Mouse (Mus musculus) testis, postnatal 14 days (tissue): ENCODE results near the gene Pan3.
A peak's percentile ranks its signal among the peaks of the same experiment; 100 is the strongest.

Experiments
- DNase-seq: peaks from one replicate; pipeline ENCODE4 v3.0.0; 2021; ENCODE audit warnings: low spot score

The Pan3 gene

DNA sequence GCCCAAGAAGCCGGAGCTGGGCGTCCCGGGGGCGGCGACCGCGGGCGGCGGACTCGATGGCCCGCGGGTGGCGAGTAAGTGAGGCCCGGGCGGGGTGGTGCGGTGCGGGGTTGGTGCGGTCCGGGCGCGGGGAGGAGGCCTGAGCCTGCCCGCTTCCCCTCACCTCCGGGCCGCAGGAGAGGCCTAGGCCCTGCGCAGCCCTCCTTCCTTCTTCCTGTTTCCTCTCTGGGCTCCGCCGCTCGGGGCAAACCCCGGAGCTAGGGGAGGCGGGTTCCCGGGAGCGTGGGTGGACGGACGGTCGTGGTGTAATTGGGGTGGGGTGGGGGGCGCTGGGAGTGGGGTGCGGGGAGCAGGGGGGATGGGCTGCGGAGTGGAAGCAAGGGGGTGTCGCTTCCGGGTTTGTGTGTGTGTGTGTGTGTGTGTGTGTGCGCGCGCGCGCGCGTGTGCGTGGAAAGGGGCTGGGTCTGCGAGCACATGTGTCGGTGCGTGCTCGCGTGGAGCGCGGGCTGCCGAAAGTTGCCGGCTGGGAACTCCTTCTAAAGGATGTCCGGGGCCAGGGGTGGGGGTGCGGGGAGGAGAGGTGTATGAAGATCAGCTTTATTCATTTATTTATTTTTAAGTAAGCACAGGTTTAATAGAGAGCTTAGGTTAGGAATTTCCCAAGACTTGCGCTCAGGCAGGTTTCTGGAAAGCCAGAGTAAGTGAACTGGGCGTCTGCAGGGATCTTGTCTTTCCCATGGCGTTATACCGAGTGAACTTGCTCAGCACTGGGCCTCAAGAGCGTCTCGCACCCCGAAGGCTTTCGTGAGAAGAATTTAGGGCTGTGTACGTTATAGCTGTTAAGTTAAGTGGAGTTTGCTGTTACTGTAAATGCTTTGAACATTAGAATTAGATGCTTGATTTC lies 1.2 kb downstream of the Pan3 start:
- DNase-seq: peak; percentile 83

DNA sequence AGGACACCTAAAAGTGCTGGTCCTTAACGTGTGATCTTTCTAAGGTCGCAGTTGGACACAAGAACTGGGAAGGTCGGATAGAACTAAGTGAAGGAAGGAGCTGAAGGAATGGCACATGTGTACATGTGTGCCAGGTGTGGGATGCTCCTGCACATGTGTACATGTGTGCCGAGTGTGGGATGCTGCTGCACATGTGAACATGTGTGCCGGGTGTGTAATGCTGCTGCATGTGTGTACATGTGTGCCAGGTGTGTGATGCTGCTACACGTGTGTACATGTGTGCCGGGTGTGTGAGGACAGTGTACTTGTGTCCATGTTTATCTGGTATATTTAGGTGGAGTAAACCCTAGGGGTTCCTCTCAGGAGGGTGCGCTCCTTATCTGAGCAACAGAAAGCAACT lies 3.0 kb downstream of the Pan3 start:
- DNase-seq: no peak

DNA sequence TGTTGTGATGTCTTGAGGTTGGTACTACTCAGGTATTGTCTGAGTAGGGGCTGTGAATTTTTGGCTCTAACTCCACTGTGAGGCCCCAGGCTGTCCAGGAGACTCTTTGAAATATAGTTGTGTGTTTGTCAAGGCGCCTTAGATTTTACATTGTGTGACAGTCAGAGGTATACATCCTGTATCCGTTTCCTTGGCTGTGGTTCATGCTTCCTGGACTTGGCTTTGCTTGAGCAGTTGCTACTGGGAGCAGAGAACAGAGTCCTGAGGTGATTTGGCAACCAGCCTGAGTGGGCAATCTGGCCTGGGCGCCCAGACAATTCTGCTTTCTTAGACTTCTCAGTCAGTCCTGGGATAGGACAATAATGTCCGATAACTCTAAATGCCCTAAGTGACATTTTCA lies 5.3 kb downstream of the Pan3 start:
- no peak for DNase-seq

DNA sequence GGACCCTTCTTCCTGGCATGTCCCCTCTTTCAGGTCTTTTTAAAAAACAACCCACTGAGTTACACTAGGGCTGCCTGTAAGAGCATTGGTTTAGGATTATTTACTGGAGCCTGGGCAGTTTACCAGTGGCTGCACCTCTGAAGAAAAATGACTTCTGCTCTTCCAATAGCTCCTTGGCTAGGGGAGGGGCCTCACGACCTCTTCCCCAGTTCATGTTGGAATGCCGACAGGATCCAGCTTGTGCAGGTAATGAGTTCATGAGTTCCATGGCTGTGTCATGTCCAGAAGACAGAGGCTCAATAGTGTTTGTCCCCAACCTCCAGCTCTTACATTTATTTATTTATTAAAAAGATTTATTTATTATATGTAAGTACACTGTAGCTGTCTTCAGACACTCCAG lies 5.8 kb downstream of the Pan3 start:
- no peak for DNase-seq

DNA sequence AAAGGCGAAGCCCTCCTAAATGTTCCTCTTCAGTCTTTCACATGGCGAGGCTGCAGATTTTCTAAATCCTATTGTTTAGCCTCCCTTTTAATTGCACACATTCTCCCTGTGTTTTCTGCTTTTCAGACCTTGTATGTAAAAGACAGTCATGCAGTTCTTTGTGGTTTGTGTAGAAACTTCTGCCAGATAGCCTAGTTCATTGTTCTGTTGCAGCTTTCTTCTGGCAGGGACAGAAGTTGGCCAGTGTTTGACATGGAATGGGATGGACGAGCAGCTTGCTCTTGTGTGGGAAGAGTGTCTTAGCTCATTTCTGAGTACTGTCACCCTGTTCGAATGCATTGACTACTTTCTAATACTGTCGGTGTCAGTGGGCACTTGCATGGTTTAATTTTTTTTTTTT lies 6.5 kb downstream of the Pan3 start:
- DNase-seq: no peak

DNA sequence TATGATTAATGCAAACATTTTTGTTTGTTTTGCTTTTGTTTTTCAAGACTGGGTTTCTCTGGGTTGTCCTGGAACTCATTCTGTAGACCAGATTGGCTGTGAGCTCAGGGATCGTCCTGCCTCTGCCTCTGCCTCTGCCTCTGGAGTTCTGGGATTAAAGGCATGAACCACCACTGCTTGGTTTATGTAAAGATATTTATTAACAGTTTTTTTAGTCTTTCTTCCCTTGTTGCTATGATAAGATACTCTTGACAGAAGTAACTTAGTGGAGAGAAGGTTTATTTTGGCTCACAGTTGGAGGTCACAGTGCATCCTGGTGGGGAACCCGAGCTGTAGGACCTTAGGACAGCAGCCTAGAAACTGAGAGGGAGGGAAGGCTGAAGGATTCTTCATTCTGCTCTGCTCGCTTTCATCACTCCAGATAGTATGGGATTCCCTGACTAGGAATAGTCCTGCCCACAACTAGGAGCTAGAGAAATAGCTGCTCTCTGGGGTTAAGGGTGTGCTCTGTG lies 11.1 kb downstream of the Pan3 start:
- DNase-seq: no peak

DNA sequence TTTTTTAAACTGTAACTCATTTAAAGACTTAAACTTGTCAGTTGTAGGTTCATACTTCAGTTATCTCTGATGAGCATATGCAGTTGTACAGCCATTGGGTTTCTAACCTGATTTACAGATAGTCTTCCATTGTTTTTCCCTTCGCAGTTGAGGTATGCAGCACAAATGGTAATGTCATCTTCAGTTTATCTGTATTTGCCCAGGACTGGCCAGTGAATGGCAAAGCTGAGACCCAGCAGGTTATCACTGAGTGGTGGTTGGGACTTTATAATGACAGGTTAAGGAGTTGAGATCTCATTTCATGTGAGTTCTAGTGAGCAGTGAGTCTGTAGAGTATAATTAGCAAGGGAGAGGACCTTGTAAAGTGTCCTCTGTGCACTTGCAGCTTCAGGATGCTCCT lies 12.0 kb downstream of the Pan3 start:
- DNase-seq: no peak

DNA sequence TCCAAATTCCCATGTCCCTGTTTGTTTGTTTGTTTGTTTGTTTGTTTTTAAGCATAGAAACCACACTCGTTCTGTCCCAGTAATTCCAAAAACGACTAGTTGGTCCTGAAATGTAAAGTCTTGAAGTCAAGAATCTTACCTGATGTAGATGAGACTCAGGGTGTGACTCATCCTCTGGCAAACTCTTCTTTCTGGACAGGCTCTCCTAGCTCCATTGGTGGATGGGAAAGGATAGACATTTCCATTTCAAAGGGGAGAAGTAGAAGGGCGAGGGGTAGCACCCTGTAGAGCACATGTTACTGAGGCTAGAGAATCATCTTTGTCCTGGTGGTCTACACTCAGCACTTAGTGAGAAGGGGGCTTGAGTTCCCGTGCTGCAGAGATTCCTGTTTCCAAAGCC lies 12.8 kb downstream of the Pan3 start:
- DNase-seq: no peak

DNA sequence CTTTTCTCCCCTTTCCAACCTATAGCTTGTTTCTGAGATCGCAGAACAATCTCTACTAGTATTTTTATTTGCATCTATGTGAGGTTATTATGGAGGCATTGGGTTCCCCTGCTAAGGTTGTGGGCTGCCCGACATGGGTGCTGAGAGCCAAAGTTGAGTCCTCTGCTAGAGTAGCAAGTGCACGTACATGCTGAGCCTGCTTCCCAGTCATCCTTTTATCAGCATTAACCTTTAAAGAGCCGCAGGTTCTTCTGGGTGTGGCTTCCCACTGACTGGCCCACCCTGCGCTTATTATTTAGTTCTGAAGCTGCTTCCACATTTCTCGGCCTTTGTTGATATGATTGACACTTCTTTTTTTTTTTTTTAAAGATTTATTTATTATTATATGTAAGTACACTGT lies 14.3 kb downstream of the Pan3 start:
- DNase-seq: no peak

DNA sequence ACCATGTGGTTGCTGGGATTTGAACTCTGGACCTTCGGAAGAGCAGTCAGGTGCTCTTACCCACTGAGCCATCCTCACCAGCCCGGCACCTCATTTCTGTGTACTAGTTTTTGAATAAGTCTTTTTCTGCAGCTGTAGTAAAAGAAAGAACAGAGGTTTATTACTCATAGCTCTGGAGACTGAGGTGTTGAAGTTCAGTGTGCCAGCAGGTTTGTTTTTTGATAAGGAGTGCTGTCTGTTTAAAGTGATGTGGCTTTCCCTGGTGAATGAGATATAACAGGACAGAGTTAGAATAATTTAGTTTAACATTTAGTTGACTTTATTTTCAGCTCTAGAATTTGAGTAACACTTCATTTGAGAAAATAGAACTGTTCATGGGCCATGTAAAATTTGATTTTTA lies 14.8 kb downstream of the Pan3 start:
- no peak for DNase-seq

DNA sequence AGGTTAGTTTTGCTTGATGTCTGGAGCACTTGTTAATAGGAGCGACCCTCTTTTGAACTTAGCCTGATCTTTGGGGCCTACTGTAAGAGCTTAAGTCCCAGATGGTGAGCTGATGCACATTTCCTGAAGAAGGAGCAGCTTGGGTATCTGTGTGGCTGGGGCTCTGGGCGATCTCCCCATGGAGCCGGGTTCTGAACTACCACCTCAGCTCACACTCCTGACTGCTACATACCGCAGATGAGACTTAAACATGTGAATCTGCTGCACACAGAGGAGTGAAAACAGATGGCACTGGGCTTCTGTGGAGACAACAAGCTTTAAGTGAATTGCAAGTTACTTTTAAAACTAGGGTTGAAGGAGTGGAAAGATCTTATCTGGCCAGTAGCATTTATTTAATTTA lies 15.3 kb downstream of the Pan3 start:
- no peak for DNase-seq

DNA sequence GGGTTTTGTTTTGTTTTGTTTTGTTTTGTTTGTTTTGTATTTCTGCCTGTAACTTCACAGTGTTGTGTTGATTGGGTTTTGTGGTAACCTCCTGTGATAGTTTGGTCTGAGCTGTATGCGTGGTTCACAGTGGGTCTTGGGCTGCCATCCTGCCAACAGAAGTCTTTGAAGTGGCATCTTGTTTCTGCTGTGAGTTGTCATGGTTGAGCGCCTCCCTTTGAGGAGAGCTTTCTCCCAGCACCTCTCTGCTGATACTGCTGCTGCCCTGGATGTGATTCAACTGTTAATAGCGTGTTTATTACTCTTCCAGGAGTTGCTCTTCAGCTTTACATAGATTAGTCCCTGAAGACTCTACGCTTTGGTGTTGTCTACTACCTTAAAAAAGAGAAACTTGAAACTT lies 18.6 kb downstream of the Pan3 start:
- DNase-seq: no peak

DNA sequence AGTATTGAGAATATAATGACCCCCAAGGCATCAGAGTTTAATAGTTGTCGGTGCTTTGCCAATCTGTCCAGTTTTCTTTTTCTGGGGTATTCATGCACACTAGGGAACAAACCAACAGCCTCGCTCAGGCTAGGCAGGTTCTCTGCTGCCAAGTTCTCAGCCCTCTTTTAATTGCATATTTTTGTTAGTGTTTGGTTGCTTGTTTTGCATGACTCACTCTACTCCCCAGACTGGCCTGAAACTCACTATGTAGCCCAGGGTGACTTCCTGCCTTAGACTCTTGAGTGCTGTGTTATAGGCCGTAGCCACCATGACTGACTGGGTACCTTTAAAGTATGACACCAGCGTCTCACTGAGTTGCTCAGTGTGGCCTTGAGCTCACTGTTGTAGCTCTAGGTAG lies 19.0 kb downstream of the Pan3 start:
- DNase-seq: no peak

DNA sequence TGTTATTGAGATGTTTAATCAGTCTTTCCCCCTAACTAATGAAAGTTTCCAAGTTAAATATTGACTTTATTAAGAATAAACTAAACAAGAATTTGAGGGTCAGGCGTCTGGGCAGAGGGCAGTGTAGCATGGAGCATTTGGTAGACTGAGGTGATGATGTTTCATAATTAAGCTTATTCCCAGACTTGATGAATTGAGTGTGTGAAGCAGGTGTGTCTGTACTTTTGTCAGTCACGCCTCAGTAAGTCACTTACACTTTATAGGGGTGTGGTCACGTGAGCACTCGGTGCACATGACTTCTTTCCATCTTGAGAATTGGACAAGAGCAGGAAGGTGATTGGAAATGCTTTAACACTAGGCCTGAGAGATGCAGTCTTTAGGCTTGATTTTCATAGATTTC lies 26.5 kb downstream of the Pan3 start:
- no peak for DNase-seq

DNA sequence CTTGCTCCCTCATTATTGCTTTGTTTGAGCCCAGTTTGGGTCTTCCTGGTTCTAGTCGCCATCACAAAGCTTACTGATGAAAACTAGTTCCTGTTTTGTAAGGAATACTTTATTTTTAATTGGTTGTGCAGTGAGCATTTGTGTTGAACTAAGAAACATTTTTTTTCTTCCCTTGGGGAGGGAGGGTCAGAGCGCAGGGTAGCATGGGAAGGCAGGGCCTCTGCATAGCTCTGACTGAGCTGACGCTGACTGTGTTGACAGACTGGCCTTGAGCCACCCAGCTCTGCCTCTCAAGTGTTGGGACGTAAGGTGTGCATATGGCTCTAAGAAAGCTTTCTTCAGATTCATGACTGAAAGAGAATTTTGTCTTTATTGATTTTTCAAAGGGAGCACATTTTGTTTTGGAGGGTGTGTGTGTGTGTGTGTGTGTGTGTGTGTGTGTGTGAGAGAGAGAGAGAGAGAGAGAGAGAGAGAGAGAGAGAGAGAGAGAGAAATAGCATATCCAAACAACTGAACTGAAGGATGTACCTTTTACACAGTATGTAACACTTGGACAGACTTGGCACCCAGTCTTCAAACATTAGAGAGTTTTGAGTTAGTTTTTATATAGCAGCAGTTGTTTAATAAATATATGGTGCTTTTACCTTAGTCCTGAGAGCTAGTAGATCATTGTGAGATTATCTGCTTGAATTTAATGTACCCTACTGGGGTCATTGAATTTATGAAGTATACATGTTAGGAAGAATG lies 30.0 kb downstream of the Pan3 start:
- no peak for DNase-seq

DNA sequence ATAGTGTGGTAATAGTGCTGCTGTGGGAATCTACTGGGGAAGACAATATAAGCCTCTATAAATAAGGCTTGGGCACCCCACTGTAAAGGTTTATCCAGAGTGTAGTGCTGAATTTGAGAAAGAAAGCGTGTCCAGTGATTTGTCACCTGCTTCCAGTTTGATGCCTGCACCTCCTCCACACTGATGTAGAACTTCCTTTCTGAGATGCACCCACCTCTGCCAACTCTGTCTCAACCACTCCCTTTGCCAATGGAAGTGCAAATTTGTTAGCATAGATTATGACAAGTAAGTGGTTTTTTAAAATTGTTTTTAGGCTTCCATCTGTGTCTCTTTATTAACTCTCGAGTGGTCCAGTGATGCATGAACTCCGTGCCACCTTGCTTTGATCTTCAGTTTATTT lies 33.3 kb downstream of the Pan3 start:
- DNase-seq: no peak

DNA sequence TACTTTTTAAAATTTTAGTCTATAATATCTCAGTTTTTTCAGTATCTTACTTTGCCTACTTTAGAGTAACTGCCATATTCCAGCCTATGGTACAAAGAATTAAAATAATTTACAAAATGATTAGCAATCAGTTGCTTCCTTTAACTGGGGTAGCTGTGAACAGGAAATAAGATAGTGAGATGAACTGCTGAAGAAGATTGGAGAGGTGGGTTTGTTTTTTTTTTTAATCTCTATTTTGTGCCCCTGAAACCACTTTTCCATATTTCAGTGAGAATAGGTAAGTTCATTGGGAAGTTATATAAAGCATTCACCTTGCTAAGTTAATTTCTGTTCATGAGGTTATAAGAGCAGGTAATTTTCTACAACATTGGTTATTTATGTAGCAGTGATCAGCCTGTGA lies 36.4 kb downstream of the Pan3 start:
- no peak for DNase-seq

DNA sequence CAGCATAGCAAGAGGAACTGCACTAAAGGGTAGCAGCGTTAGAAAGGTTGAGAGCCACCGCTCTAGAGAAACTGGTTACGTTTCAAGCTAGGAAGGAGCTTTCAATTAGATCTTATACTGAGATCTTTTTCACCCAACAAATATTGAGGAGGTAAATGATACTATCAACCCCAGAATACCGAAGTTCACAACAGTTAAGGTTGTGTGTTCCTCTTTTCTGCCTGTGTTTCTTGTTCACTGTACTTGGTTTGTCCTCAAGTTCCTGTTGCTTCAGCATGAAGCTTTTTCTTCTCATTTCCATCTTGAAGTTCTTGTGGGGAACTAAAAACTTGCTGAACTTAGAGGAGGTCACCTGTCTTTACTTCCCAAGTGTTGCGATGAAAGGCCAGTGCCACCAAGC lies 41.2 kb downstream of the Pan3 start:
- DNase-seq: no peak

DNA sequence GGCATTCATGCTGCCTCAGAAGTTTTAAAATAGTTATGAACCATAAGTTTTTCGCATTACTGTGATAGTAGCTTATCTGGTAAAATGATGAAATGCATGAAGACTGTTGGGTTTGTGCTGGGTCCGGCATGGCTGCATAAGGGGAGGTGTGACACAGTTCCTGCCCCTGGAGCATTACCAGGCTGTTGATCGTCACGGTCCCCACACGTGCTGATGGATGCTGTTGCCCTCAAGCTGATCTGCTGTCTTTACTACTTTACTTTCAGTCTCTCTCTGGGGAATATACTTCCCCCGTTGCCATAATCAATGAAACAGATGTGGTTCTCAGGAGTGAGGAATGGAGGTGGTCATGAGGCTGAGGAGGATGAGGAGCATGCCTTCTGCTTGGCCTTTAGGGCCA lies 43.1 kb downstream of the Pan3 start:
- DNase-seq: no peak

DNA sequence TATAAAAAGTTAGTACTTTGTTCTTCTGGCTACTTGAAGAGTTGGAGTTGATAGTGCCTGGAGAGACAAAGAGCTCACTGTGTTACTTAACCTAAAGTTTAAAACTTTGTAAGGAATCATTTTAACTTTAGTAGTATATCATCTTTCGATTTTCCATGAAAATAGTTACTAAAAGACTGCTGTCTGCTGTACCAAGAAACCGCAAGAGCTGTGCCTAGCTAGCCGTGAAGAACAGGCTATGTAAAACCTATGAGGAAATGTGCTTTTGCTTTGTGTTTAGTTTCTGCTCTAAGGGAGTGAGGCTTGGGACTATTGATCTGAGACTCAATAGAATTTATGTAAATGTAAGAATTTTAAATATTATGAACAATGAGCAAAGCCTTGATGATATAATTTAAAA lies 43.9 kb downstream of the Pan3 start:
- no peak for DNase-seq

DNA sequence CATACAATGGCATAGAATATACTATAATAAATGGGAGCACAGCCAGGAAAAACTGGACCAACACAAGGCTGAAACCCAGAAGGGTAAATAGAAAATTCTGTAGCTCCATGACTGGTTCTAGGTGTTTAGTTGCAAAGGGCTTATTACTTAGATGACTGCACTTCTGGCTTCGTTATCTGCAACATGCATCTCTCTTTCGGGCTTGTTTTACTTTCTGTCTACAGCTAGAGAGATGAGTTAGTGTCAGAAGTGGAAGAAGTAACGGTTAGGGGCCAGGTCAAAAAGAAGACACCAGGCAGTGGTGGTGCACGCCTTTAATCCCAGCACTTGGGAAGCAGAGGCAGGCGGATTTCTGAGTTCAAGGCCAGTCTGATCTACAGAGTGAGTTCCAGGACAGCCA lies 46.1 kb downstream of the Pan3 start:
- no peak for DNase-seq

DNA sequence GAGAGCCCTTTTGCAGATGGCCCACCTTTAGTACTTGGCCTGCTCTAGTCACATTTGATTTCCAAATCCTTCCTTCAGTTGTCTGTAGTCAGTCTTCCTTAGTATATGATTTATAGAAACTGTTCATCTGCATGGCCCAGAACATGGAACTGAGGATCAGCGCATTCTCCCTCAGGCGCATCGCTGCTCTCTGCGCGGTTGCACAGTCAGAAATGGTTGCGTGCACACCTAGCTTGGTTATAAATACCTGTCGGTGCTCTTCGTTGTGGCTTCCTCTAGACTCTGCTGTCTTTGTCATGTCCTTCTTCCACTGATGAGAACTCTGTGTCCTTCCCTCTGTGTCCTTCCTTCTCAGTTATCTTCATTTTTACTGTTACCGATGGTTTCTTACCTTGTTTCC lies 47.1 kb downstream of the Pan3 start:
- DNase-seq: no peak

DNA sequence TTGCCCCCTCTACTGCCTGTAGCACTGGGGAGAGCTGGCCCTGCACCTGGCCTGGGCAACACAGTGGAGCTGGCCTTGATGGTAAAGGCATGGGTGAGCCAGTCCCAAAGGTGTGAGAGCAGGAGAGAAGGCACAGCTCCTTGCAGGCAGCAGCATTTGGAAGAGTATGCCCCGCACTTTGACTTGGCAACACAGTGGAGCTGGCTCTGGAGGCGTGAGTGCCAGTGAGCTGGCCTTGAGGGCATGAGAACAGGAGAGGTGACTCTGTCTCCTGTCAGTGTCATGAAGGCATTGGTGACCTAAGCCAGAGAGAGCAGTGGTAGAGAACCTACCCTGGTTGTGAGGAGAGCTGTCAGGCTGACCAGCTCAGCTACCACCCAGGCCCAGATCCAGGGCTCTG lies 49.4 kb downstream of the Pan3 start:
- no peak for DNase-seq

DNA sequence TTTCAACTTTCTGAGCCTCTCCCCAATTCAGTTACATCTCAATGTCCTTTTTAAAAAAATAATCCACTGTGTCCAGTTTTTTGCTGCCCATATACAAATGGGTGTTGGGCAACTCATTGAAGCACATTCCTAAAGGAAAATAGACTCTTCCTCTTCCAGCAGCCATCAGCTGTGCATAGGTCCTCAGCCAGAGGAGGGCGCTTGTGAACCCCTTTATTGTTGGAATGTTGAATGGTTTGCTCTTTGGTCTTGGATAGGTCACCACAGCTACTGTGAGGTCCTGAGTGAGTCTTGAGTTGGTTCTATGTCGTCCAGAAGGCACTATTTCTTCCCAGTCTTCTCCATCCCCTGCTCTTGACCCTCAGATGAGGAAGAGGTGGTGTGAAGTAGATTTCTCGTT lies 54.2 kb downstream of the Pan3 start:
- DNase-seq: no peak
